Mouse (Mus musculus) C2C12 (cell line): ENCODE measurements at regions not wholly inside any gene's neighbourhood (a gene's known extent, or its start where the extent isn't known, plus 50 kb on each side); places are given as distances from the start of the nearest gene placed in this dataset.

Experiments used
- H3K27me3 ChIP-seq: one replicate; pipeline ENCODE4 v1.6.1; 2011; ENCODE audit not compliant: control insufficient read depth, insufficient read depth, insufficient read length
- H3K36me3 ChIP-seq: one replicate; pipeline ENCODE4 v1.6.1; 2011; ENCODE audit not compliant: control insufficient read depth, insufficient read depth
- H3K4me3 ChIP-seq: one replicate; pipeline ENCODE4 v1.5.1; 2011; ENCODE audit warnings: mild to moderate bottlenecking, control low read depth; ENCODE audit not compliant: poor library complexity, insufficient read depth, severe bottlenecking
- H3K79me2 ChIP-seq: one replicate; pipeline ENCODE4 v1.6.1; 2011; ENCODE audit not compliant: control insufficient read depth, insufficient read depth
- H3K79me3 ChIP-seq: one replicate; pipeline ENCODE4 v1.6.1; 2011; ENCODE audit warnings: low read depth, control low read depth
- H3ac ChIP-seq: one replicate; pipeline ENCODE3; 2011; ENCODE audit warnings: low read depth; ENCODE audit not compliant: control insufficient read depth, insufficient read length
- CEBPB ChIP-seq: IDR thresholded peaks from one replicate; pipeline ENCODE4 v1.6.1; 2011; ENCODE audit warnings: low read depth, mild to moderate bottlenecking, control low read depth, moderate library complexity
- CTCF ChIP-seq: IDR thresholded peaks from one replicate; pipeline ENCODE4 v1.5.1; 2011; ENCODE audit not compliant: control insufficient read depth, insufficient read depth, insufficient read length
- FOSL1 ChIP-seq: IDR thresholded peaks from one replicate; pipeline ENCODE4 v1.8.0; 2011; ENCODE audit warnings: mild to moderate bottlenecking, low read length; ENCODE audit not compliant: poor library complexity, insufficient read depth, severe bottlenecking
- MAX ChIP-seq: IDR thresholded peaks from one replicate; pipeline ENCODE4 v1.6.1; 2011; ENCODE audit warnings: mild to moderate bottlenecking, control low read depth
- MYOD1 ChIP-seq: IDR thresholded peaks from one replicate; pipeline ENCODE4 v1.6.1; 2011; ENCODE audit warnings: low read depth; ENCODE audit not compliant: control insufficient read depth, insufficient read length
- MYOG ChIP-seq: IDR thresholded peaks from one replicate; pipeline ENCODE4 v1.6.1; 2011; ENCODE audit not compliant: control insufficient read depth, insufficient read length; ENCODE audit errors: extremely low read depth
- USF1 ChIP-seq: IDR thresholded peaks from one replicate; pipeline ENCODE4 v1.6.1; 2011; ENCODE audit warnings: low read depth, mild to moderate bottlenecking, control low read depth, moderate library complexity

GRCm38 (mm10) chr10:97248522-97248921 is 230.9 kb upstream of the Dcn start:
- H3K79me2 ChIP-seq: no peaks in the 10 kb centered on the region
- no peaks in the 10 kb centered on the region for H3K79me3 ChIP-seq
- no peak overlapping the region for H3K4me3 ChIP-seq
- H3ac ChIP-seq: no peak overlapping the region
- H3K36me3 ChIP-seq: no peaks in the 10 kb centered on the region
- TF ChIP-seq MYOD1 (no peak), FOSL1 (no peak), MAX (no peak), USF1 (no peak), MYOG (no peak), CEBPB (no peak), CTCF (no peak)
- no peaks in the 10 kb centered on the region for H3K27me3 ChIP-seq

- Histone ChIP-seq H3K36me3 (no peaks in the 10 kb centered on the region), H3K4me3 (no peak overlapping the region), H3K79me2 (no peaks in the 10 kb centered on the region), H3K27me3 (no peaks in the 10 kb centered on the region), H3ac (no peak overlapping the region), H3K79me3 (no peaks in the 10 kb centered on the region)
- TF ChIP-seq MAX (no peak), USF1 (no peak), MYOG (no peak), CTCF (no peak), FOSL1 (no peak), CEBPB (no peak), MYOD1 (no peak)
Measured at GRCm38 (mm10) chr10:97249760-97250159, 229.6 kb upstream of the Dcn start.

- no peaks in the 10 kb centered on the region for H3K36me3 ChIP-seq
- TF ChIP-seq MYOG: no peak
- no peak for TF ChIP-seq MAX
- no peak for TF ChIP-seq USF1
- no peak for TF ChIP-seq MYOD1
- TF ChIP-seq CTCF: no peak
- TF ChIP-seq CEBPB: no peak
- TF ChIP-seq FOSL1: no peak
- H3K4me3 ChIP-seq: no peak overlapping the region
- H3K79me2 ChIP-seq: no peaks in the 10 kb centered on the region
- no peak overlapping the region for H3ac ChIP-seq
- H3K27me3 ChIP-seq: no peaks in the 10 kb centered on the region
- no peaks in the 10 kb centered on the region for H3K79me3 ChIP-seq
Measured at GRCm38 (mm10) chr10:97250167-97250566, 229.2 kb upstream of the Dcn start.

- Histone ChIP-seq H3ac (no peak overlapping the region), H3K79me2 (no peaks in the 10 kb centered on the region), H3K4me3 (no peak overlapping the region), H3K36me3 (no peaks in the 10 kb centered on the region), H3K27me3 (no peaks in the 10 kb centered on the region), H3K79me3 (no peaks in the 10 kb centered on the region)
- TF ChIP-seq MYOD1 (no peak), FOSL1 (no peak), CEBPB (no peak), MAX (no peak), CTCF (no peak), MYOG (no peak), USF1 (no peak)
Measured at GRCm38 (mm10) chr10:97265959-97266517, 213.4 kb upstream of the Dcn start.

- H3K27me3 ChIP-seq: no peaks in the 10 kb centered on the region
- no peak overlapping the region for H3K4me3 ChIP-seq
- no peaks in the 10 kb centered on the region for H3K36me3 ChIP-seq
- no peaks in the 10 kb centered on the region for H3K79me2 ChIP-seq
- TF ChIP-seq CTCF (no peak), MYOD1 (no peak), FOSL1 (no peak), MYOG (no peak), USF1 (no peak), CEBPB (no peak), MAX (no peak)
- no peak overlapping the region for H3ac ChIP-seq
- no peaks in the 10 kb centered on the region for H3K79me3 ChIP-seq
Measured at GRCm38 (mm10) chr10:97282416-97282815, 197.0 kb upstream of the Dcn start.

- no peak for TF ChIP-seq CTCF
- Histone ChIP-seq H3K4me3 (no peak overlapping the region), H3ac (no peak overlapping the region), H3K79me2 (no peaks in the 10 kb centered on the region), H3K27me3 (no peaks in the 10 kb centered on the region), H3K79me3 (no peaks in the 10 kb centered on the region), H3K36me3 (no peaks in the 10 kb centered on the region)
Measured at GRCm38 (mm10) chr10:97282841-97283496, 196.4 kb upstream of the Dcn start.
